Mouse (Mus musculus) hindbrain, embryonic 14.5 days (tissue): ENCODE data around the gene Tnpo2. TPM values are rescaled to one million over a fixed set of nuclear protein-coding genes. Genes with fewer than 3 reads are reported as not detected.

Source experiments
- microRNA-seq: library from miRNA; unstranded; fragments of <30 nt; microRNA quantifications from one replicate; pipeline ENCODE4, GENCODE M21; 2016
- polyA plus RNA-seq: library from polyadenylated mRNA; unstranded; fragments of >200 nt; fragmentation: Nextera tagmentation; extraction: Ambion mirVana; gene quantifications from 2 replicates; pipeline ENCODE4 v1.2.1, GENCODE M21; 2014

Tnpo2 gene
- polyA plus RNA-seq, 1 experiment from 2014 or later: 42.4 TPM

Small RNAs within 50 kb of the gene (microRNA-seq; reads per million reads assigned to microRNA genes)
- 0.81 reads per million for gene Mir7070

Other genes starting within 250 kb of the Tnpo2 start
- 78.8 and 82.4 TPM in 2 replicates for gene Nfix, start 236.6 kb upstream of the Tnpo2 start, polyA plus RNA-seq
- gene Dand5, start 214.1 kb upstream of the Tnpo2 start, polyA plus RNA-seq: 13.5 and 14.6 TPM in 2 replicates
- 35.0 and 37.4 TPM in 2 replicates for gene Gadd45gip1, start 205.4 kb upstream of the Tnpo2 start, polyA plus RNA-seq
- 75.7 and 81.1 TPM in 2 replicates for gene Rad23a, start 196.2 kb upstream of the Tnpo2 start, polyA plus RNA-seq
- 574 and 709 TPM in 2 replicates for gene Calr, start 190.0 kb upstream of the Tnpo2 start, polyA plus RNA-seq
- gene Farsa, start 179.9 kb upstream of the Tnpo2 start, polyA plus RNA-seq: 87.8 and 93.4 TPM in 2 replicates
- gene Syce2, start 164.8 kb upstream of the Tnpo2 start, polyA plus RNA-seq: 27.7 and 32.5 TPM in 2 replicates
- gene Gcdh, start 143.0 kb upstream of the Tnpo2 start, polyA plus RNA-seq: 25.6 and 29.8 TPM in 2 replicates
- 0.70 and 0.91 TPM in 2 replicates for gene Klf1, start 135.0 kb upstream of the Tnpo2 start, polyA plus RNA-seq
- 3.3 and 6.0 TPM in 2 replicates for gene Dnase2a, start 128.4 kb upstream of the Tnpo2 start, polyA plus RNA-seq
- 69.7 and 76.5 TPM in 2 replicates for gene Mast1, start 99.6 kb upstream of the Tnpo2 start, polyA plus RNA-seq
- gene Rtbdn, start 89.9 kb upstream of the Tnpo2 start, polyA plus RNA-seq: 1.1 and 1.8 TPM in 2 replicates
- not detected in 2 replicates for gene Gm49661, start 67.5 kb upstream of the Tnpo2 start, polyA plus RNA-seq
- gene Prdx2, start 67.3 kb upstream of the Tnpo2 start, polyA plus RNA-seq: 1,143 and 1,221 TPM in 2 replicates
- gene Rnaseh2a, start 67.1 kb upstream of the Tnpo2 start, polyA plus RNA-seq: 47.8 and 48.4 TPM in 2 replicates
- 6.0 and 6.2 TPM in 2 replicates for gene Junb, start 58.2 kb upstream of the Tnpo2 start, polyA plus RNA-seq
- gene Hook2, start 46.3 kb upstream of the Tnpo2 start, polyA plus RNA-seq: 24.6 and 27.3 TPM in 2 replicates
- not detected in 2 replicates for gene Best2, start 22.4 kb upstream of the Tnpo2 start, polyA plus RNA-seq
- 121 and 137 TPM in 2 replicates for gene Asna1, start 11.6 kb upstream of the Tnpo2 start, polyA plus RNA-seq
- gene Trir, start 10.1 kb upstream of the Tnpo2 start, polyA plus RNA-seq: 162 and 165 TPM in 2 replicates
- 63.0 and 68.9 TPM in 2 replicates for gene Fbxw9, start 23.1 kb downstream of the Tnpo2 start, polyA plus RNA-seq
- gene Gm5741, start 31.1 kb downstream of the Tnpo2 start, polyA plus RNA-seq: 1.4 TPM in 1 of 2 replicates, not detected in the other
- 105 and 113 TPM in 2 replicates for gene Dhps, start 34.8 kb downstream of the Tnpo2 start, polyA plus RNA-seq
- 119 and 136 TPM in 2 replicates for gene Wdr83os, start 43.8 kb downstream of the Tnpo2 start, polyA plus RNA-seq
- 41.2 and 43.9 TPM in 2 replicates for gene Wdr83, start 44.4 kb downstream of the Tnpo2 start, polyA plus RNA-seq
- 17.3 and 20.1 TPM in 2 replicates for gene Man2b1, start 46.4 kb downstream of the Tnpo2 start, polyA plus RNA-seq
- gene Zfp791, start 86.2 kb downstream of the Tnpo2 start, polyA plus RNA-seq: 3.6 TPM in 2 replicates
- not detected in 2 replicates for gene Cks1brt, start 115.0 kb downstream of the Tnpo2 start, polyA plus RNA-seq
- gene Olfr371, start 189.1 kb downstream of the Tnpo2 start, polyA plus RNA-seq: not detected in 2 replicates